Mouse (Mus musculus) common myeloid progenitor, adult 5-6 weeks (primary cell): ENCODE data around the gene Elmo3. TPM values are rescaled to one million over a fixed set of nuclear protein-coding genes. Genes with fewer than 3 reads are reported as not detected.

ENCODE experiments used
- ATAC-seq: replicated peaks from 2 replicates; pipeline ENCODE4 v1.8.0; 2016; ENCODE audit warnings: low read depth, mild to moderate bottlenecking, moderate TSS enrichment, inconsistent platforms; ENCODE audit not compliant: poor library complexity, severe bottlenecking
- total RNA-seq: library from RNA; stranded (forward); fragments of 200-1000, 187-1606 nt; gene quantifications from 2 replicates; pipeline ENCODE4 v1.2.3, GENCODE M21; 2017

Gene Elmo3
- total RNA-seq, 1 experiment from 2014 or later: 2.1 TPM

DNA sequence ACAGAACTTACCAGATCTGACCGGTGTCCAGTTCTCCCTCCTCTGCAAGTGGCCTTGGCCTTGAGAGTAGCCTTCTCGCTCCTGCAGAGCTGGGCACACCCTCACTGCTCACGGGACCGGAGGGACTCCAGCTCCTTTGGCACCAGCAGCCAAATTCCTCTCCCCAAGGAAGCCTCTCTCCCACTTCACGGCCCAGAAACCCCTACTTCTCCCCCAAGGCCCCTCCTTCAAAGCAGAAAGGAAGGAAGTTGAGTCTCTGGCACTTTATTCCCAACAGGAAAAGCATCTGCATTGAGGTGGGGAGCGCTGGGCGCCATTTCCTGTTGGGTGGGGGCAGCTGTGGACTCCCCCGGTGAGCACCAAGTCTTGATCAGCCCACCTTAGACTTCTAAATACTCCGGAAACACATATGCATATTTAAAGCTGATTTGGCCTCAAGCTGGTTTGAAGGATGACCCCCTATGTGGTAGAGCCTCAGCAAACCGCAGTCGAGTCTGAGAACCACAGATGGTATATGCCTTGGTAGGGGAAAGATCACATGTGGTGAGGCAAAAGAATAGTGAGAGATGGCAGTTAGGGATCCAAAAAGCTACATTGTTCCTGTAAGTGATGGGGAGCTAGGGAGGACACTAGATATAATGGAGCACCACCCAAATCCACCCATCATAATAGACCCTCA lies 9.4 kb upstream of the Elmo3 start, which contains the start of gene Exoc3l:
TSS of gene Exoc3l (minus strand) at position 207 of the 679 bp plus-strand sequence.
- peak; percentile 39 for ATAC-seq

GRCm38 (mm10) chr8:105297511-105298192 lies 7.7 kb upstream of the Elmo3 start, which contains the start of gene E2f4:
E2f4 (plus strand) TSS chr8:105297663.
- peak; percentile 84 for ATAC-seq

GRCm38 (mm10) chr8:105298351-105299252 lies 6.8 kb upstream of the Elmo3 start:
- ATAC-seq: no peak

DNA sequence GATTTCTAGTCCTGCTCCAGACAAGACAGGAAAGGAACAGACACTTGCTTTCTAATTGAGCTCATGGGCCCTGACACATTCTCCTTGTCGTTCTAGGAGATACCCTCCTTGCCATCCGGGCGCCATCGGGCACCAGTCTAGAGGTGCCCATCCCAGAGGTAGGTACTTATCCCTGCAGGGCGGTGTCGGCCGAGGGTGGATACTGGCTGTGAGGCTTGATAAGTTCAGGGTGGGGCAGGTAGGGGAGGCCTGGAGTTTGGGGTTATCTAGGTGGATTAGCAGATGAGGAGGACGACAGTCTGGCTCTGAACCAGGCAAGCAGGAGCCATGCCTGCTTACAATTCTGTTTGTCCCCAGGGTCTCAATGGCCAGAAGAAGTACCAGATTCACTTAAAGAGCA lies 5.4 kb upstream of the Elmo3 start:
- ATAC-seq: no peak; the same call in 1 of the 2 replicates

- no peak for ATAC-seq
Observed at GRCm38 (mm10) chr8:105303396-105303795, 2.0 kb upstream of the Elmo3 start.

- no peak for ATAC-seq
Observed at GRCm38 (mm10) chr8:105303874-105304273, 1.5 kb upstream of the Elmo3 start.

- peak; percentile 26 for ATAC-seq
Observed at GRCm38 (mm10) chr8:105304325-105305210, 833 bp upstream of the Elmo3 start.

GRCm38 (mm10) chr8:105306146-105306691 lies 818 bp downstream of the Elmo3 start:
- ATAC-seq: no peak

- no peak for ATAC-seq
Observed at GRCm38 (mm10) chr8:105307670-105308069, 2.3 kb downstream of the Elmo3 start.

GRCm38 (mm10) chr8:105308428-105308827 lies 3.0 kb downstream of the Elmo3 start:
- no peak for ATAC-seq

- no peak for ATAC-seq
Observed at GRCm38 (mm10) chr8:105309142-105309847, 3.9 kb downstream of the Elmo3 start.

GRCm38 (mm10) chr8:105310118-105310517 lies 4.7 kb downstream of the Elmo3 start:
- no peak for ATAC-seq

DNA sequence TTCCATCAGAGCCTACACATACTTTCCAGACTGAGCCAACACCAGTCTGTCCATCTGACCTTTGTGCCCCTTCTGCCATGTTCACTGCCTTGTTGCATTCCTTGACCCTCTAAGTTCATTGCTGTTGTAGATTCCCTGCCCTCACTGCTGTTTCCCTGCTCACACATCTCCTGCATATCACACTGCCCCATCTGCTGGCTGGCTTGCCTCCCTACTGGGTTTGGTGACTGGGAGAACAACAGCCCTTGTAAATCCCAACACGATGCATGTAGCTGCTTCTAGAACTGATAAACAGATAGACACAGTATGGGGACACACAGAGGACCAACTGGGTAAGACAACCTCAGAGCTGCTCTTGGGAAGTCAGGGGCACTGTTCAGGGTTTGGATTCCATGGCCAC lies 6.3 kb downstream of the Elmo3 start:
- ATAC-seq: peak; percentile 35

DNA sequence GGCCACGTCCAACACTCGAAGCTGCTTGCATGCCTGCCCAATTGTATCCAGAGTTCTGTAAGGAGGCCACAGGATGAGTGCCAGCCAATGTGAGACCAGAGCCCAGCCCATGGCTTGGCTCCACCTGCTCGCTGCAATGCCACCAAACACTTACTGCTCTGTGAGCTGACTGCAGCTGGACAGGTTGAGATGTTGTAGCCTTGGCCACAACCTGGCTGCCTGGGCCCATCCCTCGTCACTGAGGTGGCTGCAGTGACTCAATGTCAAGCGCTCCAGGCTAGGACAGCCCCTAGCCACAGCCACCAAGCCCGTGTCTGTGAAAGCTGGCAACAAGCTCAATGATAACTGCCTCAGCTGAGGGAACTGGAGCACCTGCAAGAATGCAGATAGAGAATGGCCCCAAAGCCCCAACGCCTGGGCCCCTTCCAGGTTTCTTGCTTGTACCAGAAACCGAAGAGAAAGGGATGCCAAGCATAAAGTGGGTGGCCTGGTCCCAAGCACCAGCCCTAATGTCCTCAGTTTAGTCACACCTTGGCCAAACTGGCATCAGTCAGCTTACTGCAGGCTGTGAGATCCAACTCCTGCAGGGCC lies 7.6 kb downstream of the Elmo3 start:
- no peak; the same call in 1 of the 2 replicates for ATAC-seq

DNA sequence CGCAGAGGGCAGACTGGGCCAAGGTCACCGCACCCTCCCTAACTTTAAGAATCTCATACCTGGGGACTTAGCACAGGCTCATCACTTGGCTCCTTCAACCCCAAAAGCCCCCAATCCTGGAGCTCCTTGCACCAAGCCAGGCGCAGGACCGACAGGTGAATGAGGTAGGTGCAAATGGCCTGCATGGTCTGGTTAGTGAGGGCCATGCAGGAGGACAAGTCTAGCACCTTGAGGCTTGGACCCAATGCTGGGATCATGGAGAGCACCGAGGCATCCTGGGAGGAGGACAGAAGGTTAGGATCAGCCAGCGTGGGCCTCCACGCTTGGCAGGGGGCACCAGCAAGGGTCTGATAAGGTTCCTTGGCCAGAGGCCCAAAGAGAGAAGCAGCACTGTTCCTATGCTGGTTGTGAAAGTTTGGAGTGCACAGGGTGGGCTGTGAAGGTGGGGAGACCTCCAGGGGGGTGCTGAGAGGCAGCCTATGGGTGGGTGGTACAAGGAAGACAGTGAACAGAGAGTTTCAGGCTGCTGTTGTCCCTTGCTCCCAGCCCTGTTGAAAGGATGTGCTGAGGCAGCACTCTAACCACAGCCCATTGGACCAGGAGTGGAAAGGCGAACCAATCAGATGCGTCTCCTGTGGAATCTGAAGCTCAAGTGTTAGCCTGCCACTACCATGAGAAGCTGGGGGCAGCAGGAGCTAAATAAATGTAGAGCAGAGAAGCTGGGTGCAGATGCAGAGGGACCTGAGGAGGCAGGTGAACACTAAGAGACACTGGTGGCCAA lies 8.4 kb downstream of the Elmo3 start:
- ATAC-seq: no peak

DNA sequence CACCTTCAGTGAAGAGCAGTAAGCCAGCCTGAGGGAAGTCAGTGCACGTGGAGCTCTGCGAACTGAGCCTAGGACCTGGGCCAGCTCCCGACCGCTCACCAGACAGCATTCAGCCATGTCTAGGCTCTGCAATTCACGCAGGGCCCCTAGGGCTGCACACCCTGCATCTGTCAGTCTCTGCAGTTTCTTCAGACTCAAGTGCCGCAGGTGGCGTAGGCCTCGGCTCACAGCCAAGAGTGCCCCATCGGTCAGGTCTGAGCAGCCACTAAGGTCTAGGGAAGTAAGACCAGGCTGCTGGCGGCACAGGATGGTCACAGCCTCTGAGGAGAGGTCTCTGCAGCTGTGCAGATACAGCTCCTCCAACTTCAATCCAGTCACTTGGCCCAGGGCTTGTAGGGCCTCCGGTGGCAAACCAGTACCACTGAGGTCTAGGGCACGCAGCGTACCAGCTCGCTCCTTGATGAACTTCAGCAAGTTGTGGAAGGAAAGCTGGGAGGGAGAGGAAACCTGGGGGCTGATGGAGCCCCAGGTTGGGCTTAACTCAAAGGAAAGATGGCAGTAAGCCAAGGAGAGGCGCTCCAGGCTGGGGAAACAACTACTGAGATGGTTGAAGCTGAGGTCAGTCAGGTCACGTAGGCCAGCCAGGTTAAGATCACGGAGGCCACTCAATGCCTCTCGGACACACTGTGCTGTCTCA lies 9.8 kb downstream of the Elmo3 start:
- no peak for ATAC-seq

GRCm38 (mm10) chr8:105317941-105318340 lies 12.5 kb downstream of the Elmo3 start:
- no peak for ATAC-seq
